Mouse (Mus musculus) heart, embryonic 13.5 days (tissue): ENCODE data around the gene Mms22l. TPM values are rescaled to one million over a fixed set of nuclear protein-coding genes. Genes with fewer than 3 reads are reported as not detected.

ENCODE experiments used
- ATAC-seq: fragments of 200-750 bp; cut with Nextera tagmentation; 2 replicates; pipeline ENCODE4 v1.8.0; 2017; ENCODE audit warnings: moderate TSS enrichment; ENCODE audit not compliant: insufficient number of reproducible peaks, low FRiP score, low TSS enrichment; ENCODE audit errors: extremely low read depth
- H3K27ac ChIP-seq: fragments of 300-500 bp; sonication (generic); replicated peaks from 2 replicates; pipeline ENCODE4 v1.5.1; 2015; ENCODE audit warnings: moderate library complexity, mild to moderate bottlenecking, inconsistent platforms
- H3K27me3 ChIP-seq: fragments of 300-500 bp; sonication (generic); replicated peaks from 2 replicates; pipeline ENCODE4 v1.6.1; 2015; ENCODE audit warnings: mild to moderate bottlenecking, inconsistent platforms
- H3K36me3 ChIP-seq: fragments of 300-500 bp; sonication (generic); 2 replicates; pipeline ENCODE4 v1.6.1; 2015; ENCODE audit warnings: mild to moderate bottlenecking, inconsistent platforms
- H3K4me1 ChIP-seq: fragments of 300-500 bp; sonication (generic); 2 replicates; pipeline ENCODE4 v1.6.1; 2015; ENCODE audit warnings: inconsistent platforms
- H3K4me2 ChIP-seq: fragments of 300-500 bp; sonication (generic); 2 replicates; pipeline ENCODE4 v1.6.1; 2015; ENCODE audit warnings: inconsistent platforms, mild to moderate bottlenecking, moderate library complexity
- H3K4me3 ChIP-seq: fragments of 300-500 bp; sonication (generic); 2 replicates; pipeline ENCODE4 v1.5.1; 2015; ENCODE audit warnings: moderate library complexity, mild to moderate bottlenecking, inconsistent platforms
- H3K9ac ChIP-seq: fragments of 300-500 bp; sonication (generic); 2 replicates; pipeline ENCODE4 v1.6.1; 2015; ENCODE audit warnings: inconsistent platforms, mild to moderate bottlenecking, moderate library complexity
- H3K9me3 ChIP-seq: fragments of 300-500 bp; sonication (generic); 2 replicates; pipeline ENCODE4 v1.6.1; 2016; ENCODE audit warnings: inconsistent platforms
- WGBS: fragments of 180-500 bp; shearing (Covaris S2); methylation state at CpG from one replicate; pipeline ENCODE4 v1.1.7; 2015; ENCODE audit warnings: mixed read lengths; 5-methylcytosine and 5-hydroxymethylcytosine counted together
- polyA plus RNA-seq: library from polyadenylated mRNA; unstranded; fragments of >200 nt; fragmentation: Nextera tagmentation; extraction: Ambion mirVana; gene quantifications from 2 replicates; pipeline ENCODE4 v1.2.1, GENCODE M21; 2015

Gene Mms22l
- polyA plus RNA-seq, 1 experiment from 2014 or later = 20.8 TPM

DNA sequence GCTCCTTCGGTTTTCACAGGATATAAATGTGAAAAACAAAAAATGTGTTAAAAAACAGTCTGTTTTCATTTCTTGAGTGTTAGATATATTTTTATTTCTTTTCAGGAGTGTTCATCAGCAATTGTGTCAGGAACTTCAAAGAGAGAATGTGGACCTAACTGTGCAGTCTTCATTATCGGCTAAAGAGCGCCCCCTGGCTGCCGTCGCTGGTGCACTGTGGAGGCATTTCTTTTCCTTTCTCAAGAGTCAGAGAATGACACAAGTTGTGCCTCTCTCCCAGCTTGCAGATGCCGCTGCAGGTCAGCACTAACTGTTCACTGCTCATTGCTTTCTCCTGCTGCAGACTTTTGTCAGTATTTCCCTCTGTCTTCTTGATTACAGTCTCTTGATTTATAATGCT is 78.0 kb downstream of the Mms22l start:
- Histone ChIP-seq H3K27ac (no peak overlapping the region), H3K9ac (no peak overlapping the region), H3K4me2 (no peak overlapping the region), H3K9me3 (no peaks in the 10 kb centered on the region), H3K36me3 (peaks cover 20% of the 10 kb centered on the region), H3K4me3 (no peak overlapping the region), H3K27me3 (no peaks in the 10 kb centered on the region), H3K4me1 (no peaks in the 10 kb centered on the region)
- ATAC-seq = no peak
- 16% methylated on average over 6 of the region's 6 CpGs for WGBS

DNA sequence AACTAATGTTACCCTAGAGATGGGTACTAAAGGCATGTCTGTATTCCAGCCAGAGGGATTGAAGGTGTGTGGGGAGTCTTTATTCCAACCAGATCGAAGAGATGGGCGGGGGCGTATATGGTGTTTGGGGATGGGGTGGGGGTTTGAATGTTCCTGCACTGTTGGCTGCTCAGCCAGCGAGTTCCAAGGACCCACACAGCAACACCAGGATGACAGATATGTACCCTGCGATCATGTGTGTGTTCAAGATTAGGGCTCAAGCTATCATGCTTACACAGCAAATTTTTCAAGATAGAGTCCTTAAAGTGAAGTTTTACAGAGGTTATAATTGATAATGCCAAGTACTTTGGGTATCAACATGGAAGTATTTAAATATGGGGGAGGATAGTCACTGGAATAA is 81.3 kb downstream of the Mms22l start:
- Histone ChIP-seq H3K4me3 (no peak overlapping the region), H3K4me2 (no peak overlapping the region), H3K9ac (no peak overlapping the region), H3K27me3 (no peaks in the 10 kb centered on the region), H3K36me3 (peaks cover 32% of the 10 kb centered on the region), H3K27ac (no peak overlapping the region), H3K4me1 (no peaks in the 10 kb centered on the region), H3K9me3 (no peaks in the 10 kb centered on the region)
- no peak for ATAC-seq
- 86% methylated on average over 5 of the region's 5 CpGs for WGBS

GRCm38 (mm10) chr4:24582295-24582694 is 86.0 kb downstream of the Mms22l start:
- Histone ChIP-seq H3K27me3 (no peaks in the 10 kb centered on the region), H3K4me1 (no peaks in the 10 kb centered on the region), H3K36me3 (peaks cover 44% of the 10 kb centered on the region), H3K9ac (no peak overlapping the region), H3K9me3 (no peaks in the 10 kb centered on the region), H3K4me2 (no peak overlapping the region), H3K27ac (no peak overlapping the region), H3K4me3 (no peak overlapping the region)
- ATAC-seq = no peak
- WGBS = 43% methylated on average over 1 of the region's 1 CpGs

DNA sequence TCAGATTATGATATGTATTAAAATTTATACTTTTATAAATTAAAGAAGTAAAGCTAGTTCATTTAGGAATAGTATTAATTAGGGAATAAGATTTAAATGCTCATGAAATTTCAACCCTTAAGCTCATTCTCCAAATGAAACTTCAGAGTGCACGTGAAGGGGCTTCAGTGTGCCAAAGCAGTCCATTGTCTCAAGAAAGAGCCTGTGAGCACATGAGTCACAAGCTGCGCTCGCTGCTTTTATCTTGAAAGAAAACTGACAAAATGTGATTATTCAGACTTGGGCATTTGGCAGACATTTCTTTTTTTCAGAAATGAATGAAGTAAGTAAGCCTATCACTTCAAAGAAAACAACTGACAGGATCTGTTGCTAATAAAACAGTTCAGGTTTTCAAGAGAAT is 87.7 kb downstream of the Mms22l start:
- H3K4me2 ChIP-seq = no peak overlapping the region
- peaks cover 49% of the 10 kb centered on the region for H3K36me3 ChIP-seq
- H3K4me3 ChIP-seq = no peak overlapping the region
- no peak overlapping the region for H3K9ac ChIP-seq
- no peak overlapping the region for H3K27ac ChIP-seq
- H3K4me1 ChIP-seq = no peaks in the 10 kb centered on the region
- ATAC-seq = no peak
- no peaks in the 10 kb centered on the region for H3K9me3 ChIP-seq
- WGBS = 71% methylated on average over 3 of the region's 3 CpGs
- H3K27me3 ChIP-seq = no peaks in the 10 kb centered on the region

GRCm38 (mm10) chr4:24594824-24595223 is 98.6 kb downstream of the Mms22l start:
- no peaks in the 10 kb centered on the region for H3K9me3 ChIP-seq
- H3K4me2 ChIP-seq = no peak overlapping the region
- H3K4me1 ChIP-seq = peaks cover 15% of the 10 kb centered on the region
- no peak overlapping the region for H3K4me3 ChIP-seq
- no peak overlapping the region for H3K9ac ChIP-seq
- no peaks in the 10 kb centered on the region for H3K27me3 ChIP-seq
- no peak overlapping the region for H3K27ac ChIP-seq
- no peak for ATAC-seq
- H3K36me3 ChIP-seq = peaks cover 29% of the 10 kb centered on the region

DNA sequence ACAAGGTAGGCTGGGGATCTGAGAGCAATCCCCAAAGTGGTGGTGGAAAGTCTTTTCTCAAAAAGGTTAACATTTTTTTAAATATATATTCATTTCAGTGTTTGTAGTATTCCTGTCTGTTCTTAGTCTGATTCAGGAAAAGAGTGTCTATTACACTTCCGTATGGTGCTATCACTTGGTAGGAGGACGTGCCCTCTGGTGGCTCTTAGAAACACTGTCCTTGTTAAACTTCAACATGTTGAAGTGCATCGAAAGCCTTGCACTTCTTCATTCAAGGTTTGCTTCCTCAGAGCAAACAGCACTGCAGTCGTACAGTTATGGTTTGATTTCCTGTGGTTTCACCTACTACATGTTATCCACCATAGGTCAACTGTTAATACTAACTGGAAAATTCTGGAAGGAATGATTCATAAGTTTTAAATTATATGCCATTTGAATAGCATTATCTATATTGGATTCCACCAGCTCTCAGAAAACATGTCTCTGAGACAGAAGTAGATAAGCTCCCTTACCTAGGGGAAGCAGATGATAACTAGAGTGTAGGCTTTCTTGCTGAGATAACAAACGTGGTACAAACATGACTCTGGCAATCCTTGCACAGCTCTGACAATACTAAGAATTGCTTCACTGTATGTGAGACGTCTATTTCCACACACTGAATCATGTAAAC is 100.8 kb downstream of the Mms22l start:
- Histone ChIP-seq H3K9me3 (no peaks in the 10 kb centered on the region), H3K4me3 (no peak overlapping the region), H3K36me3 (peaks cover 49% of the 10 kb centered on the region), H3K27ac (no peak overlapping the region), H3K27me3 (no peaks in the 10 kb centered on the region), H3K4me2 (no peak overlapping the region), H3K9ac (no peak overlapping the region), H3K4me1 (peaks cover 15% of the 10 kb centered on the region)
- no peak for ATAC-seq
- WGBS = 43% methylated on average over 6 of the region's 6 CpGs

GRCm38 (mm10) chr4:24598637-24599036 is 102.4 kb downstream of the Mms22l start:
- H3K9ac ChIP-seq = no peak overlapping the region
- peaks cover 15% of the 10 kb centered on the region for H3K4me1 ChIP-seq
- H3K27me3 ChIP-seq = no peaks in the 10 kb centered on the region
- 84% methylated on average over 1 of the region's 1 CpGs for WGBS
- no peaks in the 10 kb centered on the region for H3K9me3 ChIP-seq
- ATAC-seq = no peak
- no peak overlapping the region for H3K27ac ChIP-seq
- H3K36me3 ChIP-seq = peaks cover 58% of the 10 kb centered on the region
- H3K4me2 ChIP-seq = no peak overlapping the region
- no peak overlapping the region for H3K4me3 ChIP-seq

DNA sequence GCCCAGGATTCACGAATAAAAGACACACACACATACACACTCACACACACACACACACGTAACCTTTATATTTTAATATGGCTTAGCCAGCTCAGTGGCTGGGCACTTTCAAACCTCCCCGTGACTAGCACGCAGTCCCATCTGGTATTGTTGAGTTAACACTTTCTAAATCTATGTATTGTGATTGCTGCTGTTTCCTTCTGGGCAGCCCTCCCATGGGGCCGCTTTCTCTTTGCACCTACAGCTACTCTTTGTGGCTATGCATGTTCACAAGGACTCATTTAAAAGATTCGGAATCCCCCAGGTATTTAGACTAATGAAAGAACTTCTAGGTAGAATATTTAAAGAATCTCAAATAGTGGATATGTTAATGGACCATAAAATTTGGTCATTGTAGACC is 105.5 kb downstream of the Mms22l start:
- no peak overlapping the region for H3K27ac ChIP-seq
- no peak overlapping the region for H3K4me3 ChIP-seq
- H3K9me3 ChIP-seq = no peaks in the 10 kb centered on the region
- no peaks in the 10 kb centered on the region for H3K27me3 ChIP-seq
- peaks cover 9% of the 10 kb centered on the region for H3K4me1 ChIP-seq
- no peak overlapping the region for H3K4me2 ChIP-seq
- no peak for ATAC-seq
- peaks cover 74% of the 10 kb centered on the region for H3K36me3 ChIP-seq
- no peak overlapping the region for H3K9ac ChIP-seq
- WGBS = 92% methylated on average over 6 of the region's 6 CpGs

DNA sequence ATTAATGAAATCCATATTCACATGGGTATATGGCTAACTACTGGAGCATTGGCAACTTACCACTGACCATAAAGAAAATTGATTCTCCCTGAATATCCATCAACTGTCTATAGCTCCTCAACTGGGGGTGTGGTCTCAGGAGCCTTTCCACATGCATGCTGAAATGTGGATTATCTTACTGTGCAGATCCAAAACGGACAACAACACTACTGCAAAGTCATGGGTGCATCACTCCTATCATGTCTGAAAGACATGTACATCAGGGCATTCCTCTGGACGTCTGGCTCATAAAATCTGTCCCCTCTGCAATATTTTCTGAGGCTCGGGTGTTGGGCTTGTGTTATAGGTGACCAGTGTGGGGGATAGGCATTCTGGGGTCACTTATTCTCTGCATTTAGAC is 112.8 kb downstream of the Mms22l start:
- H3K4me2 ChIP-seq = no peak overlapping the region
- no peaks in the 10 kb centered on the region for H3K4me1 ChIP-seq
- no peaks in the 10 kb centered on the region for H3K27me3 ChIP-seq
- ATAC-seq = no peak
- no peak overlapping the region for H3K27ac ChIP-seq
- peaks cover 15% of the 10 kb centered on the region for H3K36me3 ChIP-seq
- H3K9me3 ChIP-seq = no peaks in the 10 kb centered on the region
- H3K4me3 ChIP-seq = no peak overlapping the region
- no peak overlapping the region for H3K9ac ChIP-seq
- 83% methylated on average over 3 of the region's 3 CpGs for WGBS

- ATAC-seq = no peak
- Histone ChIP-seq H3K4me2 (no peak overlapping the region), H3K27ac (no peak overlapping the region), H3K36me3 (peaks cover 13% of the 10 kb centered on the region), H3K4me3 (no peak overlapping the region), H3K4me1 (no peaks in the 10 kb centered on the region), H3K9ac (no peak overlapping the region), H3K9me3 (no peaks in the 10 kb centered on the region), H3K27me3 (no peaks in the 10 kb centered on the region)
- 100% methylated on average over 2 of the region's 2 CpGs for WGBS
These were observed 113.3 kb downstream of the Mms22l start for GRCm38 (mm10) chr4:24609564-24609963.

GRCm38 (mm10) chr4:24620005-24620404 is 123.8 kb downstream of the Mms22l start:
- WGBS = 68% methylated on average over 6 of the region's 6 CpGs
- Histone ChIP-seq H3K36me3 (no peaks in the 10 kb centered on the region), H3K9me3 (no peaks in the 10 kb centered on the region), H3K9ac (no peak overlapping the region), H3K27me3 (no peaks in the 10 kb centered on the region), H3K4me2 (no peak overlapping the region), H3K4me3 (no peak overlapping the region), H3K4me1 (no peaks in the 10 kb centered on the region), H3K27ac (no peak overlapping the region)
- ATAC-seq = no peak

DNA sequence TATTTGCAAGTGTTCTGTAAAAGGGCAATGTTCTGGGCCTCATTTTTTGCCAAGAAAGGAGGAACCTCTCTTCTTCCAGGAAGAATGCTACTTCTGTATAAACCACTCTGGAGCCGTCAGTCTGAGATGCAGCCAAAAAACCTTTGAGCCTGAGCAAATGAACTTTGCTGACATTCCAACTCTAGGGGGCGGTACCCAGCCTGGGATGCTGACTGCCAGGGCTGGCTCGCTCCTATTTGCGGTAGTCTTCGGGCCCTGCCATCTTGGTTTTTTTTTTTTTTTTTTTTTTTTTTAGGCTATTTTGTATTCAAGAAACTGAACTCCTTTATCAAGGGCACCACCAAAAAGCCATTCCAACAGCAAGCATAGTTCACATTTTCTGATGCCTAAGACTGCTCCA is 124.2 kb downstream of the Mms22l start:
- Histone ChIP-seq H3K27me3 (no peaks in the 10 kb centered on the region), H3K4me1 (no peaks in the 10 kb centered on the region), H3K4me3 (no peak overlapping the region), H3K36me3 (no peaks in the 10 kb centered on the region), H3K27ac (no peak overlapping the region), H3K9ac (no peak overlapping the region), H3K9me3 (no peaks in the 10 kb centered on the region), H3K4me2 (no peak overlapping the region)
- WGBS = 74% methylated on average over 5 of the region's 5 CpGs
- ATAC-seq = no peak
